Mouse (Mus musculus) liver, adult 2 months (tissue): ENCODE measurements around the gene Jup. TPM values are rescaled to one million over a fixed set of nuclear protein-coding genes. Genes with fewer than 3 reads are reported as not detected.
"Not testable (repeated sequence)": the region's sequence is repeated elsewhere in the genome, so short reads cannot be mapped to it uniquely, and the experiment has no call there.

Experiments
- DNase-seq: peaks from one replicate; pipeline ENCODE4 v3.0.0-alpha.2; 2011; ENCODE audit warnings: low read depth, low spot score; ENCODE audit errors: extremely low read depth
- H3K27ac ChIP-seq: fragments of 200-500 bp; replicated peaks from 2 replicates; pipeline ENCODE4 v1.5.1; 2012; ENCODE audit warnings: low read depth, mild to moderate bottlenecking, control low read depth, inconsistent platforms, low read length; ENCODE audit not compliant: insufficient read depth
- H3K27me3 ChIP-seq: fragments of 200-500 bp; 2 replicates; pipeline ENCODE4 v1.6.1; 2012; ENCODE audit warnings: mild to moderate bottlenecking, moderate library complexity, low read length, inconsistent platforms; ENCODE audit not compliant: control insufficient read depth, insufficient read depth
- H3K36me3 ChIP-seq: fragments of 200-500 bp; 2 replicates; pipeline ENCODE4 v1.6.1; 2012; ENCODE audit warnings: low read length, inconsistent platforms; ENCODE audit not compliant: control insufficient read depth, insufficient read depth
- H3K4me1 ChIP-seq: fragments of 200-500 bp; 2 replicates; pipeline ENCODE4 v1.6.1; 2011; ENCODE audit warnings: low read length; ENCODE audit not compliant: control insufficient read depth, insufficient read depth
- H3K4me3 ChIP-seq: fragments of 200-500 bp; 2 replicates; pipeline ENCODE4 v1.5.1; 2011; ENCODE audit warnings: low read depth, mild to moderate bottlenecking, control low read depth, low read length, moderate library complexity; ENCODE audit not compliant: insufficient read depth
- H3K79me2 ChIP-seq: fragments of 200-500 bp; 2 replicates; pipeline ENCODE4 v1.6.1; 2012; ENCODE audit warnings: inconsistent platforms, mild to moderate bottlenecking, low read length, moderate library complexity; ENCODE audit not compliant: control insufficient read depth, insufficient read depth
- H3K9ac ChIP-seq: fragments of 200-500 bp; 2 replicates; pipeline ENCODE4 v1.6.1; 2012; ENCODE audit warnings: low read depth, mild to moderate bottlenecking, control low read depth, inconsistent platforms, low read length
- CTCF ChIP-seq: fragments of 200-500 bp; IDR thresholded peaks from 2 replicates; pipeline ENCODE4 v1.5.1; 2011; ENCODE audit warnings: low read depth, low read length, control low read depth
- POLR2A ChIP-seq: fragments of 200-500 bp; IDR thresholded peaks from 2 replicates; pipeline ENCODE4 v1.6.1; 2011; ENCODE audit warnings: low read length, control low read depth; ENCODE audit not compliant: insufficient read depth; ENCODE audit errors: extremely low read depth
- WGBS: fragments of 180-500 bp; shearing (Covaris S2); methylation state at CpG from one replicate; pipeline ENCODE4 v1.1.7; 2018; 5-methylcytosine and 5-hydroxymethylcytosine counted together
- polyA plus RNA-seq: library from polyadenylated mRNA; depleted of rRNA; stranded (reverse); fragments of >200 nt; gene quantifications from 2 replicates; pipeline ENCODE4 v1.2.3, GENCODE M21; 2012
- total RNA-seq: library from RNA; depleted of rRNA; stranded (reverse); fragments of >200 nt; gene quantifications from 2 replicates; pipeline ENCODE4 v1.2.3, GENCODE M21; 2014

Gene Jup
- total and polyA plus RNA-seq, 2 experiments, result 18.3 to 69.5 TPM

- peak; percentile 41 for DNase-seq
- Histone ChIP-seq H3K36me3 (no peaks in the 10 kb centered on the region), H3K79me2 (no peaks in the 10 kb centered on the region), H3K9ac (no peak overlapping the region), H3K27ac (no peak overlapping the region), H3K27me3 (no peaks in the 10 kb centered on the region), H3K4me3 (no peak overlapping the region), H3K4me1 (no peaks in the 10 kb centered on the region)
- peak; percentile 91 for TF ChIP-seq CTCF
- TF ChIP-seq POLR2A, result no peak
- 13% methylated on average over 12 of the region's 12 CpGs for WGBS
Measured at GRCm38 (mm10) chr11:100362979-100363562, 34.5 kb downstream of the Jup start.

- TF ChIP-seq CTCF, result peak; percentile 88
- TF ChIP-seq POLR2A, result no peak
- peak; percentile 30 for DNase-seq
- no peaks in the 10 kb centered on the region for H3K4me1 ChIP-seq
- H3K27ac ChIP-seq, result no peak overlapping the region
- H3K79me2 ChIP-seq, result no peaks in the 10 kb centered on the region
- WGBS, result 11% methylated on average over 8 of the region's 8 CpGs
- H3K4me3 ChIP-seq, result no peak overlapping the region
- H3K36me3 ChIP-seq, result no peaks in the 10 kb centered on the region
- no peaks in the 10 kb centered on the region for H3K27me3 ChIP-seq
- H3K9ac ChIP-seq, result no peak overlapping the region
Measured at GRCm38 (mm10) chr11:100362209-100362978, 35.2 kb downstream of the Jup start.

- no CpG with 5 or more reads among the region's 13 CpGs for WGBS
- not testable (repeated sequence) for H3K4me3 ChIP-seq, H3K27me3 ChIP-seq, H3K79me2 ChIP-seq, H3K36me3 ChIP-seq, DNase-seq, H3K4me1 ChIP-seq, H3K27ac ChIP-seq, H3K9ac ChIP-seq
Measured at GRCm38 (mm10) chr11:100361059-100361458, 36.5 kb downstream of the Jup start.

- Histone ChIP-seq H3K27me3 (0 out of 2 replicates have a peak, but pooled peaks cover 3% of the 10 kb centered on the region), H3K4me1 (peaks cover 2% of the 10 kb centered on the region), H3K9ac (no peak overlapping the region), H3K36me3 (no peaks in the 10 kb centered on the region), H3K79me2 (no peaks in the 10 kb centered on the region), H3K4me3 (no peak overlapping the region), H3K27ac (no peak overlapping the region)
- 76% methylated on average over 6 of the region's 6 CpGs for whole genome bisulfite sequencing
- no peak for DNase-seq
- TF ChIP-seq CTCF (no peak), POLR2A (no peak)
Measured at GRCm38 (mm10) chr11:100360175-100360574, 37.4 kb downstream of the Jup start.

- TF ChIP-seq POLR2A, result no peak
- TF ChIP-seq CTCF, result no peak
- DNase-seq, result no peak
- H3K27me3 ChIP-seq, result 0 out of 2 replicates have a peak, but pooled peaks cover 3% of the 10 kb centered on the region
- H3K36me3 ChIP-seq, result no peaks in the 10 kb centered on the region
- no peak overlapping the region for H3K4me3 ChIP-seq
- no peak overlapping the region for H3K27ac ChIP-seq
- 56% methylated on average over 5 of the region's 5 CpGs for WGBS
- H3K79me2 ChIP-seq, result no peaks in the 10 kb centered on the region
- H3K4me1 ChIP-seq, result peaks cover 2% of the 10 kb centered on the region
- no peak overlapping the region for H3K9ac ChIP-seq
Measured at GRCm38 (mm10) chr11:100357408-100357807, 40.2 kb downstream of the Jup start.

GRCm38 (mm10) chr11:100356819-100357211 is 40.7 kb downstream of the Jup start:
- no peak overlapping the region for H3K27ac ChIP-seq
- no peaks in the 10 kb centered on the region for H3K79me2 ChIP-seq
- 0 out of 2 replicates have a peak, but pooled peaks cover 3% of the 10 kb centered on the region for H3K27me3 ChIP-seq
- peaks cover 2% of the 10 kb centered on the region for H3K4me1 ChIP-seq
- DNase-seq, result no peak
- no peak overlapping the region for H3K4me3 ChIP-seq
- H3K36me3 ChIP-seq, result no peaks in the 10 kb centered on the region
- WGBS, result 20% methylated on average over 9 of the region's 9 CpGs
- TF ChIP-seq CTCF (no peak), POLR2A (no peak)
- no peak overlapping the region for H3K9ac ChIP-seq
